ENCODE assay signal across 9 mouse cellular contexts in the genomic region with DNA sequence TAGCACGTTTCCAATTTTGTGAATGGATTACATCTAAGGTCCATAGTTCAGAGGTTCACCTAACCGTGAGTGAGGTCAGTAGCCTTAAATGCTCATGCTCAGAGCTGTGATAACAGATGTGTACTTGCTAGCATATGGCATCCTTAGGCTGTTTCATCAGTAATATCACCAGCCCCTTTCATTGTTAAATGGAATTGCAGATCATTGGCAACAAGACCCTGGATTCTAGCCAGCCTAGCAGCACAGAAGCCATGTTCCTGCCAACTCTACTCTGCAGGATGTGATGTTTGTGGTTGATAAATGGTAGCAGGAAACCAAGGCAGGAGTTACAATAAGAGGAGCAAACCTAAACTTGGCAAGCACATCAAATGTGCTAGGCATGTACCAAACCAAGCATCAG.
DNase-seq lines count a peak whose midpoint lies in the region; ATAC-seq and TF ChIP-seq lines count a peak whose summit lies in the region.
"Had no signal": no experiment of that assay in that cellular context is flagged by ENCODE, and none has a peak within 500 bp of the region (broad histone marks: within the 10 kb centered on the region; RNA-seq: fewer than 3 reads in every experiment).

No protein-coding gene starts in this region.

- H3K27me3 ChIP-seq in forebrain, embryonic 15.5 days = no peaks in the 10 kb centered on the region
- no peaks in the 10 kb centered on the region for H3K27me3 ChIP-seq in forebrain, embryonic 11.5 days (ENCODE audit: control insufficient read depth, insufficient read depth, low read length)
- H3K27me3 ChIP-seq: stomach, embryonic 15.5 days had no signal

- no peaks in the 10 kb centered on the region for H3K36me3 ChIP-seq in forebrain, embryonic 15.5 days
- H3K36me3 ChIP-seq in forebrain, embryonic 11.5 days (ENCODE audit: control insufficient read depth, insufficient read depth, low read length) = no peaks in the 10 kb centered on the region
- H3K36me3 ChIP-seq: stomach, embryonic 15.5 days had no signal

- 59% methylated on average over 2 of the region's 2 CpGs for WGBS in forebrain, embryonic 15.5 days
- WGBS in forebrain, embryonic 11.5 days = 84% methylated on average over 2 of the region's 2 CpGs

- H3K4me1 ChIP-seq in forebrain, embryonic 15.5 days = peaks cover 5% of the 10 kb centered on the region; the same call in 1 of the 2 replicates
- H3K4me1 ChIP-seq in forebrain, embryonic 11.5 days (replicated peaks; ENCODE audit: control insufficient read depth, insufficient read depth, low read length) = no peaks in the 10 kb centered on the region
- H3K4me1 ChIP-seq: stomach, embryonic 15.5 days had no signal

- H3K27ac ChIP-seq in forebrain, embryonic 15.5 days (replicated peaks) = no peak overlapping the region
- H3K27ac ChIP-seq in forebrain, embryonic 11.5 days (ENCODE audit: low read depth, low read length) = no peak overlapping the region
- peak overlapping the region; percentile 58 for H3K27ac ChIP-seq in layer of hippocampus, adult 2 months
- H3K27ac ChIP-seq: stomach, embryonic 15.5 days had no signal

- no peak for DNase-seq in forebrain, embryonic 11.5 days (ENCODE audit: low spot score)
- peak; percentile 55 for DNase-seq in 416B (ENCODE audit: low read depth)
- DNase-seq in layer of hippocampus, adult 2 months (ENCODE audit: low spot score in 2 of 2) = peak; percentile 64 to 69
- no peak for DNase-seq in ovary, postnatal 14 days (ENCODE audit: low spot score)
- DNase-seq in right cerebral cortex, postnatal 36 days (ENCODE audit: low spot score in 2 of 2) = no peak

- H3K4me2 ChIP-seq in forebrain, embryonic 15.5 days (replicated peaks) = no peak overlapping the region
- H3K4me2 ChIP-seq in forebrain, embryonic 11.5 days (ENCODE audit: low read depth, low read length, severe bottlenecking) = no peak overlapping the region
- H3K4me2 ChIP-seq: stomach, embryonic 15.5 days had no signal

- no peak overlapping the region for H3K4me3 ChIP-seq in forebrain, embryonic 15.5 days
- no peak overlapping the region for H3K4me3 ChIP-seq in forebrain, embryonic 11.5 days (ENCODE audit: low read depth, low read length)
- no peak overlapping the region for H3K4me3 ChIP-seq in layer of hippocampus, adult 2 months
- H3K4me3 ChIP-seq: stomach, embryonic 15.5 days had no signal

- no peak overlapping the region for H3K9ac ChIP-seq in forebrain, embryonic 15.5 days (replicated peaks)
- H3K9ac ChIP-seq in forebrain, embryonic 11.5 days (ENCODE audit: low read length) = no peak overlapping the region
- H3K9ac ChIP-seq: stomach, embryonic 15.5 days had no signal

- peak; percentile 70 for ATAC-seq in forebrain, embryonic 15.5 days (replicated peaks)
- no peak for ATAC-seq in forebrain, embryonic 11.5 days (replicated peaks; ENCODE audit: low FRiP score)
- ATAC-seq in common myeloid progenitor, adult 5-6 weeks (replicated peaks; ENCODE audit: low read depth, poor library complexity, severe bottlenecking) = peak; percentile 81
- no peak for ATAC-seq in inflammation-experienced regulatory T-cells, adult 6 months

- TF ChIP-seq CTCF in layer of hippocampus, adult 2 months (conservative IDR thresholded peaks at IDR 0.05) = no peak; the same call in 1 of the 2 replicates

- no peaks in the 10 kb centered on the region for H3K9me3 ChIP-seq in forebrain, embryonic 15.5 days
- H3K9me3 ChIP-seq in forebrain, embryonic 11.5 days (ENCODE audit: control insufficient read depth, low read length) = no peaks in the 10 kb centered on the region
- H3K9me3 ChIP-seq: stomach, embryonic 15.5 days had no signal

Comparison
In these comparisons a context has a peak if more than half of its experiments do, and no peak if none do; other contexts are left out.
1. ATAC-seq: peak in forebrain, embryonic 15.5 days (single experiment) and common myeloid progenitor, adult 5-6 weeks (single experiment); none in forebrain, embryonic 11.5 days (single experiment) and inflammation-experienced regulatory T-cells, adult 6 months (single experiment).
2. DNase-seq: peak in 416B (single experiment) and layer of hippocampus, adult 2 months (2 of 2); none in forebrain, embryonic 11.5 days (single experiment), ovary, postnatal 14 days (single experiment) and right cerebral cortex, postnatal 36 days (0 of 2).